Mouse (Mus musculus) mature B cell (primary cell): ENCODE measurements around the gene Dmac2.

Source experiments
- in situ Hi-C: fragments of 300-500 bp; cut with MboI; formaldehyde crosslinking; loops from 2 replicates; pipeline ENCODE4 v1.14.3; 2019

Gene Dmac2

GRCm38 (mm10) chr7:25649839-25650238 is 30.6 kb downstream of the Dmac2 start:
- in situ Hi-C loops = no loop called here

GRCm38 (mm10) chr7:25651281-25651680 is 32.1 kb downstream of the Dmac2 start:
- in situ Hi-C loops = no loop called here

GRCm38 (mm10) chr7:25652244-25652759 is 33.1 kb downstream of the Dmac2 start:
- in situ Hi-C loops = no loop called here

- in situ Hi-C loops = loop anchor here (5.0 kb wide), 1 partner anchor 34 kb away; no protein-coding TSS in a partner anchor
Measured at GRCm38 (mm10) chr7:25655601-25656428, 36.6 kb downstream of the Dmac2 start.

- in situ Hi-C loops = loop anchor here (5.0 kb wide), 1 partner anchor 35 kb away; no protein-coding TSS in a partner anchor
Measured at GRCm38 (mm10) chr7:25657785-25658184, 38.6 kb downstream of the Dmac2 start.

GRCm38 (mm10) chr7:25658657-25659472 is 39.7 kb downstream of the Dmac2 start, which contains the start of the genes Bckdha and Exosc5:
Bckdha (minus strand) TSS chr7:25658981.
Exosc5 (plus strand) TSS chr7:25659164.
- in situ Hi-C loops = loop anchor here (5.0 kb wide), 1 partner anchor 37 kb away; no protein-coding TSS in a partner anchor

- in situ Hi-C loops = no loop called here
Measured at GRCm38 (mm10) chr7:25666381-25666780, 47.2 kb downstream of the Dmac2 start.

GRCm38 (mm10) chr7:25669158-25669557 is 49.9 kb downstream of the Dmac2 start:
- in situ Hi-C loops = no loop called here

GRCm38 (mm10) chr7:25669631-25670030 is 50.4 kb downstream of the Dmac2 start:
- in situ Hi-C loops = no loop called here

- in situ Hi-C loops = no loop called here
Measured at GRCm38 (mm10) chr7:25670096-25670495, 50.9 kb downstream of the Dmac2 start.

GRCm38 (mm10) chr7:25671686-25672085 is 52.5 kb downstream of the Dmac2 start:
- in situ Hi-C loops = no loop called here

GRCm38 (mm10) chr7:25672442-25672841 is 53.2 kb downstream of the Dmac2 start:
- in situ Hi-C loops = no loop called here

GRCm38 (mm10) chr7:25674297-25674696 is 55.1 kb downstream of the Dmac2 start:
- in situ Hi-C loops = no loop called here

GRCm38 (mm10) chr7:25674719-25675300 is 55.6 kb downstream of the Dmac2 start, which contains the start of gene Tmem91:
Tmem91 (minus strand) TSS chr7:25675166.
- in situ Hi-C loops = no loop called here
